Mouse (Mus musculus) liver, adult 2 months (tissue): ENCODE results near the gene Sept10. TPM values are rescaled to one million over a fixed set of nuclear protein-coding genes. Genes with fewer than 3 reads are reported as not detected.

Source experiments
- DNase-seq: peaks from one replicate; pipeline ENCODE4 v3.0.0-alpha.2; 2011; ENCODE audit warnings: low read depth, low spot score; ENCODE audit errors: extremely low read depth
- H3K27ac ChIP-seq: fragments of 200-500 bp; replicated peaks from 2 replicates; pipeline ENCODE4 v1.5.1; 2012; ENCODE audit warnings: low read depth, mild to moderate bottlenecking, control low read depth, inconsistent platforms, low read length; ENCODE audit not compliant: insufficient read depth
- H3K27me3 ChIP-seq: fragments of 200-500 bp; 2 replicates; pipeline ENCODE4 v1.6.1; 2012; ENCODE audit warnings: mild to moderate bottlenecking, moderate library complexity, low read length, inconsistent platforms; ENCODE audit not compliant: control insufficient read depth, insufficient read depth
- H3K36me3 ChIP-seq: fragments of 200-500 bp; 2 replicates; pipeline ENCODE4 v1.6.1; 2012; ENCODE audit warnings: low read length, inconsistent platforms; ENCODE audit not compliant: control insufficient read depth, insufficient read depth
- H3K4me1 ChIP-seq: fragments of 200-500 bp; 2 replicates; pipeline ENCODE4 v1.6.1; 2011; ENCODE audit warnings: low read length; ENCODE audit not compliant: control insufficient read depth, insufficient read depth
- H3K4me3 ChIP-seq: fragments of 200-500 bp; 2 replicates; pipeline ENCODE4 v1.5.1; 2011; ENCODE audit warnings: low read depth, mild to moderate bottlenecking, control low read depth, low read length, moderate library complexity; ENCODE audit not compliant: insufficient read depth
- H3K79me2 ChIP-seq: fragments of 200-500 bp; 2 replicates; pipeline ENCODE4 v1.6.1; 2012; ENCODE audit warnings: inconsistent platforms, mild to moderate bottlenecking, low read length, moderate library complexity; ENCODE audit not compliant: control insufficient read depth, insufficient read depth
- H3K9ac ChIP-seq: fragments of 200-500 bp; 2 replicates; pipeline ENCODE4 v1.6.1; 2012; ENCODE audit warnings: low read depth, mild to moderate bottlenecking, control low read depth, inconsistent platforms, low read length
- CTCF ChIP-seq: fragments of 200-500 bp; IDR thresholded peaks from 2 replicates; pipeline ENCODE4 v1.5.1; 2011; ENCODE audit warnings: low read depth, low read length, control low read depth
- POLR2A ChIP-seq: fragments of 200-500 bp; IDR thresholded peaks from 2 replicates; pipeline ENCODE4 v1.6.1; 2011; ENCODE audit warnings: low read length, control low read depth; ENCODE audit not compliant: insufficient read depth; ENCODE audit errors: extremely low read depth
- WGBS: fragments of 180-500 bp; shearing (Covaris S2); methylation state at CpG from one replicate; pipeline ENCODE4 v1.1.7; 2018; 5-methylcytosine and 5-hydroxymethylcytosine counted together
- polyA plus RNA-seq: library from polyadenylated mRNA; depleted of rRNA; stranded (reverse); fragments of >200 nt; gene quantifications from 2 replicates; pipeline ENCODE4 v1.2.3, GENCODE M21; 2012
- total RNA-seq: library from RNA; depleted of rRNA; stranded (reverse); fragments of >200 nt; gene quantifications from 2 replicates; pipeline ENCODE4 v1.2.3, GENCODE M21; 2014

Gene Sept10
- total and polyA plus RNA-seq, 2 experiments: 6.7 to 18.7 TPM

DNA sequence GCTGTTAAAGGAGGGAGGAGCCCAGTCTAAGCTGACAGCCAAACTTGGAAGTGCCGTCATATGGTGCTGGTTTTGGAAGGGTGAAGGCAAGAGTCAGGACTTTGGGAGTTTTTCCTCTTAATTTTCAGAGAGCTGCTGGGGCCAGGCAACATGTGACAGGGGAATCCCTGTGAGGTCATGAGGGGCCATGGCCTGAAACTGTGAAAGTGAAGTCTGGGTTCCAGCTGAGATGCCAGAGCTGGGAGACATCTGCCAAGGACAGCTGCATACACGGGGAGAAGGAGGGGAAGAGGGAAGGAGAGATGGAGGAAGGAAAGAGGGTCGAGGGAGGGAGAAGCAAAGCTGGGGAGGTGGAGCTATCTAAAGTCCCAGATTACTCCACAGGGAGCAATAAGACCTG, 16.1 kb upstream of the Sept10 start:
- Histone ChIP-seq H3K27ac (no peak overlapping the region), H3K4me1 (no peaks in the 10 kb centered on the region), H3K9ac (no peak overlapping the region), H3K36me3 (no peaks in the 10 kb centered on the region), H3K79me2 (no peaks in the 10 kb centered on the region), H3K4me3 (no peak overlapping the region), H3K27me3 (no peaks in the 10 kb centered on the region)
- no peak for TF ChIP-seq POLR2A
- TF ChIP-seq CTCF: no peak
- 50% methylated on average over 3 of the region's 3 CpGs for WGBS
- DNase-seq: no peak

DNA sequence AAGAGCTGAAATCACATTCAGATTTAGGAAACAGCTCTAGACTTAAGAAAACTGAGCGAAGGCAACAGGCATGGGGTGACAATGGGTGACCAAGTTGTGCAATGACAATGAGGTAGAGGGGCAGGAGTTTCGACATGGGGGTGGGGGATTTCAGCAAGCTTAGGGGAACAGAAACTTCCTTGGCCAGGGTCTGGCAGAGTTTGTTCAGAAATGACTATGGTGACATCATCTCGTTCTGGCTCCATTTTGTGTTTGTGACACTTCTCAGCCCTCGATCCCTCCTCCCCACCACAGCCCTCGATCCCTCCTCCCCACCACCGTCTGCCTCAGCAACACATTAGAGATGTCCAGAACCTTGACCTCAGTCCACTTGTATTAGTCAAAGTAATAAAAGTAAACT, 14.8 kb upstream of the Sept10 start:
- H3K79me2 ChIP-seq: no peaks in the 10 kb centered on the region
- 69% methylated on average over 6 of the region's 6 CpGs for WGBS
- no peak overlapping the region for H3K9ac ChIP-seq
- no peaks in the 10 kb centered on the region for H3K36me3 ChIP-seq
- TF ChIP-seq POLR2A (no peak), CTCF (no peak)
- H3K4me3 ChIP-seq: no peak overlapping the region
- no peaks in the 10 kb centered on the region for H3K27me3 ChIP-seq
- no peak overlapping the region for H3K27ac ChIP-seq
- DNase-seq: peak; percentile 39
- H3K4me1 ChIP-seq: no peaks in the 10 kb centered on the region

DNA sequence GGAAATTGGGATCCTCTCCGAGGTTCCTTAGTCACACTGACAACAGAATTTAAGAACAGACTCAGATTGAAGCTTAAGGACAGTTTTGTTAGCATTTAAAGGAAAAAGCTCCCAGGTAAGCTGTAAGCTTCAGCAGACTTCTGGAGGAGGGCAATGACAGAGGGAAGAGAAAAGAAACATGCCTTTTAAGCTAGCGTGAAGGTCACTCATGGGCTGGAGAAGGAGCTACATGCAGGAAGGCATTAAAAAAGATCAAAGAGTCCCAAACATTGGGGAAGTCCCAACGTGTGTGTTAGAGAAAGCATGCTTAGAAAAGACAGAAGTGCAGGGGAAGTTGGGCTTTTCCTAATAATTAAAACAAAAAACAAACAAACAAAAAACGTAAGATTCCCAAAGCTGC, 14.2 kb upstream of the Sept10 start:
- H3K79me2 ChIP-seq: no peaks in the 10 kb centered on the region
- no peak for TF ChIP-seq CTCF
- no peak overlapping the region for H3K9ac ChIP-seq
- no peaks in the 10 kb centered on the region for H3K27me3 ChIP-seq
- no peaks in the 10 kb centered on the region for H3K36me3 ChIP-seq
- H3K27ac ChIP-seq: no peak overlapping the region
- WGBS: 71% methylated on average over 4 of the region's 4 CpGs
- DNase-seq: no peak
- no peak overlapping the region for H3K4me3 ChIP-seq
- H3K4me1 ChIP-seq: no peaks in the 10 kb centered on the region

DNA sequence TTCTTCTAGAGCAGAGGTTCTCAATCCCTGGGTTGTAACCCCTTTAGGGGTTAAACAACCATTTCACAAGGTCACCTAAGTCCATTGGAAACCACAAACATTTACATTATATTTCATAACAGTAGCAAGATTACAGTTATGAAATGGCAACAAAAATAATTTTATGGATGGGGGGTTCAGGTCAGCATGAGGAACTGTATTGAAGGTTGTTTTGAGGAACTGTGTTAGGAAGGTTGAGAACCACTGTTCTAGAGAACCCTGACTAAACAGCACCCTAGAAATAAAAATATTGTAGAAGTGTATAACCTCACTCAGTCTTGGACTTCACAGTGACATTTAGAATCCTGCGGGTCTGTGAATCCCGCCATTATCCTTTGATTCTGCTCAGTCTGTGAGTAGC, 13.6 kb upstream of the Sept10 start:
- Histone ChIP-seq H3K27ac (no peak overlapping the region), H3K9ac (no peak overlapping the region), H3K27me3 (no peaks in the 10 kb centered on the region), H3K4me1 (no peaks in the 10 kb centered on the region), H3K4me3 (no peak overlapping the region), H3K79me2 (no peaks in the 10 kb centered on the region), H3K36me3 (no peaks in the 10 kb centered on the region)
- TF ChIP-seq POLR2A: no peak
- no peak for TF ChIP-seq CTCF
- 86% methylated on average over 2 of the region's 2 CpGs for WGBS
- DNase-seq: no peak

DNA sequence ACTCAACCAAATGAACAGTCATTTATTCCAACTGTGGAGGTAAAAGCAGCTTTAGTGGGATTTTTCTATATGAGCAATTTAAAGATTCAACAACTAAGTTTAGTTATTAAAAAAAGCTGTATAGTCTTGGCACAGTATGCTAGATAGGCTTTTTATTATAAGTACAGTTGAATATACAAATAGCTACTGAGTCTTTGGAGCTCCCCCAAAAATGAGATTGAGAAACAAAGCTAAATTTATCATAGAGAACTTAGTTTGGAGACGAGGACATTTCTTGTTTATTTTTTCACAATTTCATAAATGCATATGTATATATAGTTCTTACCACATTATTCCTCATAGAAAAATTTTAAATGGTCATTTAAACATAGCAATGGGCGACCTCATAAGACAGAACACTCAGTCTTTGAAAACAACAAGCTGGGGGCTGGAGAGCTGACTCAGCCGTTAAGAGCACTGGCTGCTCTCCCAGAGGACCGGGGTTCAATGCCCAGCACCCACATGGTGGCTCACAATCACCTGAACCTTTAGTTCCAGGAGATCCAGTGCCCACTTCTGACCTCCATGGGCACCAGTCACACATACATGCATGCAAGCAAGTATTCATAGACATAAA, 7.7 kb upstream of the Sept10 start:
- WGBS: 61% methylated on average over 4 of the region's 4 CpGs
- no peaks in the 10 kb centered on the region for H3K4me1 ChIP-seq

DNA sequence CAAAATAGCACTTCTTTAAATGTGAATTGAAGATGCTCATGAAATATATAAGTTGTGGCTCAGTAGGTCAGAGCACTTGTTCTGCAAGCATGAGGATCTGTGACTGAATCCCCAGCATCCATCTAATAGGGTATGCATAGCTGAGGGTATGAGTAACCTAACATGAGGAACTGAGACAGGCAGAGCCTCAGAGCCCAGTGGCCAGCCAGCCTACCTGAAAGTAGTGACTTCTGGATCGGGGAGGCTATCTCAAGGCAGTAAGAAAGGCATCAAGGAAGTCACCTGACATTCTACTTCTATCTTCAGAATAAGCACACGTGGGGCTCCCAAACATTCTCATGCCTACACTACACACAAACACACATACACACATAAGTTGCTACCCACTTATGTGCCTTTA, 3.5 kb upstream of the Sept10 start:
- WGBS: 90% methylated on average over 2 of the region's 2 CpGs
- H3K79me2 ChIP-seq: no peaks in the 10 kb centered on the region
- H3K27me3 ChIP-seq: no peaks in the 10 kb centered on the region
- 0 out of 2 replicates have a peak, but pooled peaks cover 2% of the 10 kb centered on the region for H3K4me1 ChIP-seq
- H3K9ac ChIP-seq: no peak overlapping the region
- no peak for DNase-seq
- TF ChIP-seq POLR2A: no peak
- no peak for TF ChIP-seq CTCF
- H3K4me3 ChIP-seq: no peak overlapping the region
- H3K36me3 ChIP-seq: no peaks in the 10 kb centered on the region
- H3K27ac ChIP-seq: no peak overlapping the region

More for the DNA sequence above, 7.7 kb upstream of the Sept10 start:
- H3K27me3 ChIP-seq: no peaks in the 10 kb centered on the region
- DNase-seq: no peak
- no peak overlapping the region for H3K4me3 ChIP-seq
- no peak overlapping the region for H3K27ac ChIP-seq
- no peak overlapping the region for H3K9ac ChIP-seq
- H3K36me3 ChIP-seq: no peaks in the 10 kb centered on the region
- TF ChIP-seq CTCF (no peak), POLR2A (no peak)
- no peaks in the 10 kb centered on the region for H3K79me2 ChIP-seq
